Mouse (Mus musculus): Measurements from ENCODE around the gene Rps6ka2. TPM values are rescaled to one million over a fixed set of nuclear protein-coding genes. Genes with fewer than 3 reads are reported as not detected.
"Not testable (repeated sequence)": the region's sequence is repeated elsewhere in the genome, so short reads cannot be mapped to it uniquely, and the experiment has no call there.

Rps6ka2 gene
- polyA plus RNA-seq, 1 experiment from 2014 or later, result 12.9 TPM

DNA sequence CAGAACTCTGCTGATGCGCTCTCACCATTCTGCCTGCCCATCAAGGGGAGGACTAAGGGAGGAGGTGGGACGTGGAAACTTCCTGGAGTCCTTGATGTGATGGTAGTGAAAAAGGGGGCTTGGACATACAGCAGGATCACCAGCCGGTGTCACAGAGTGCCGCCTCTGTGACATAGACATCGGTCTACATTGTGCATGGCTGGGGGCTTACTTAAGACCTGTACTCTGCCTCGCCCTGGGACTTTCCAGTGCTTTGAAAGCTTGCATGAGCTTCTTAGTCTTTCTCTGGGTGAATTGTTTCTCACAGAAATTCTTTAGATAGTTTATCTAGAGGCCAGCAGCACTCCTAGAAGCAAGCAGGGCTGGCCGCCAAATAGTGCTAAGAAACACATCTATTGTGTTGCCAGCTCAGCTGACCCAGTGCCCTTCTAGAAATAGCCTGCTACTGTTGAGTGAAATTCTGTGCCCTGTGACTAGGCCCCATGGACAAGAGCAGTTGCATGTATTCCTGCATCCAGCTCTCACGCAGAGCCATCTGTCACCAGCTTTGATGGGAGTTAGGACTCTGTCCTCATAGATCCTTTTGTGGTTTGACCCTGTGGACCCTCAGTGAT is 114.5 kb downstream of the Rps6ka2 start:
- WGBS, result 59% methylated on average over 8 of the region's 8 CpGs
- ATAC-seq (ENCODE audit: borderline replicate concordance, extremely low read depth, low FRiP score, low TSS enrichment), result peak; percentile 56; the same call in 1 of the 2 replicates
- Histone ChIP-seq H3K4me2 (no peak overlapping the region), H3K27ac (peak overlapping the region; percentile 43), H3K4me1 (peaks cover 22% of the 10 kb centered on the region), H3K9me3 (no peaks in the 10 kb centered on the region), H3K27me3 (no peaks in the 10 kb centered on the region), H3K4me3 (no peak overlapping the region), H3K36me3 (no peaks in the 10 kb centered on the region), H3K9ac (no peak overlapping the region)

DNA sequence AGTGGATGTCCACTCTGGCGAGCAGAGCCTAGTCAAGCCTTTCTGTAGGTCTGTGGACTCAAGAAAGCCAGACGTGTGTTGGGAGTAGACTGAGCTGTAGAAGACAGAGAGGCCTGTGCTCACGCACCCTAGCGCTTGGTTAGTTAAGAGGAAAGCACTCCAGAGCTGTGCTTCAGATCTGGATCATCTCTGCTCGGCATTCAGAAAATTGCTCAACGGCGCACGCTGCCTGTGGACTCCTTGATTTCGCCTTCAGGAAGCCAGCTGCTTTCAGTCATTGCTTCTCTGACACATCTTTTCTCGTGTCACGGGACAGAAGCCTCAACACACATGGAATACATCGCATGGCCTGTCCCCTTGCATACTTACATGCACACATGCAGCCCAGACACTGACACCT is 115.4 kb downstream of the Rps6ka2 start:
- no peak overlapping the region for H3K4me2 ChIP-seq
- H3K36me3 ChIP-seq, result no peaks in the 10 kb centered on the region
- H3K4me3 ChIP-seq, result no peak overlapping the region
- H3K9ac ChIP-seq, result no peak overlapping the region
- H3K9me3 ChIP-seq, result no peaks in the 10 kb centered on the region
- H3K27me3 ChIP-seq, result no peaks in the 10 kb centered on the region
- H3K4me1 ChIP-seq, result peaks cover 22% of the 10 kb centered on the region
- ATAC-seq (ENCODE audit: borderline replicate concordance, extremely low read depth, low FRiP score, low TSS enrichment), result peak; percentile 54; the same call in 1 of the 2 replicates
- peak overlapping the region; percentile 43 for H3K27ac ChIP-seq
- 58% methylated on average over 12 of the region's 12 CpGs for WGBS

DNA sequence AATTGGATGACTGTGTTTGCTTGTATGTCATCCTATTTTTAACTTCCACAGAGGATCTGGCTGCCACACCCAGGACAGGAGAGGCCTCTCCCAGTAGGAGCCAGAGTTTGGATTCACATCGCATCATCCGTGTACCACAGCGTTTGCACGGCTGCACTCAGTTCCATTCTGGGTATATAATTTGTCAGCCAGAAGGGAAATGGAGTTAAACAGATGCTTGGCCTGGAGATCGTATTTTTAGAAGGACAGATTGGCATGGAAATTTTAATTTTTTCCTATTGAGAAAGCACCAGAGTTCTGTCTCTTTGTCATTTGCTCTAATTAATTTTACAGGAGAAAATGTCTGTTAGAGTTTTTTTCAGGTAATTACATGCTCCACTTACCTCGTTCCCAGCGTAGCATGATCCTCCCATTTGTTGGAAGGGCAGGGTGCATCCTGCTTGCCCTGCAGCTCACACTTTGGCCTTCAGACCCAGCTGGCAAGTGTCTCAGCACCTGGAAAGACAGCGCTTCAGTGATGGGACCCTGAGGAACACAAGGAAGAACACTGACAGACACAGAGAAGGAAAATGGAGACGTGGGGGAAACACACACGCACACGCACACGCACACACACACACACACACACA is 116.6 kb downstream of the Rps6ka2 start:
- Histone ChIP-seq H3K4me2 (no peak overlapping the region), H3K27ac (no peak overlapping the region), H3K9ac (no peak overlapping the region), H3K9me3 (no peaks in the 10 kb centered on the region), H3K27me3 (no peaks in the 10 kb centered on the region), H3K36me3 (no peaks in the 10 kb centered on the region), H3K4me3 (no peak overlapping the region), H3K4me1 (peaks cover 22% of the 10 kb centered on the region)
- no peak for ATAC-seq (ENCODE audit: borderline replicate concordance, extremely low read depth, low FRiP score, low TSS enrichment)
- WGBS, result 76% methylated on average over 12 of the region's 12 CpGs

DNA sequence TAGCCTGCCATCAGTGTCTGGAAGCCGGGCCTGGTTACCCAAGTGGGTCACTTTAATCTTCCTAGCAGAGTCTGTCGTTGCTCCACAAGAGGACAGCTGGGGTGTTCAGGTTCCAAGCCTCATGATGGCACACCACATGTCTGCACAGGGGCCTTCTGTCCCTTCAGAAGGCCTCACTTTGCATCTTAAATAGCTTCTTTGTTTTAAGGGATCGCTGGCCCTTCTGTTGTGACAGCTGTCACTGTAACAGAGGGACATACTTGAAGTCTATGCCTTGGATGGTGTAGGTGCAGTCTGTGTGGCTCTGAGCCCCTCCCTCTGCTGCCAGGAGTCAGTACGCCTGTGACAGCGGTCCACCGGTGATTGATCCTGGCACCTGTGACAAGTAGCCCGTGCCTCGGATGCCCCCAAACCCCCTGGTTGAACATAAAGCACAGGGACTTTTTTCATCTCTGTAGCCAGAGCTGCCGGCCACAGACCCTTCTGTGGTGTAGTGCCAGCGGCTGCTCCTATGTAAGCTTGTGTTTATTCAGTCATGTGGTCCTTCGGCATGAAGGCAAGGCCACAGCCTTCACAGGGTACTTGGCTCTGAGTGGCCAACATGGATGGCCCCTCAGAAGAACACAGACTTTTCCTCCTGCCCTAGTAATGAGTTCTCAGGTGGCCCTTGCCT is 122.2 kb downstream of the Rps6ka2 start:
- Histone ChIP-seq H3K4me2 (no peak overlapping the region), H3K27ac (no peak overlapping the region), H3K4me3 (no peak overlapping the region), H3K36me3 (no peaks in the 10 kb centered on the region), H3K9ac (no peak overlapping the region), H3K27me3 (no peaks in the 10 kb centered on the region), H3K4me1 (no peaks in the 10 kb centered on the region), H3K9me3 (no peaks in the 10 kb centered on the region)
- ATAC-seq (ENCODE audit: borderline replicate concordance, extremely low read depth, low FRiP score, low TSS enrichment), result no peak
- WGBS, result 80% methylated on average over 11 of the region's 11 CpGs

DNA sequence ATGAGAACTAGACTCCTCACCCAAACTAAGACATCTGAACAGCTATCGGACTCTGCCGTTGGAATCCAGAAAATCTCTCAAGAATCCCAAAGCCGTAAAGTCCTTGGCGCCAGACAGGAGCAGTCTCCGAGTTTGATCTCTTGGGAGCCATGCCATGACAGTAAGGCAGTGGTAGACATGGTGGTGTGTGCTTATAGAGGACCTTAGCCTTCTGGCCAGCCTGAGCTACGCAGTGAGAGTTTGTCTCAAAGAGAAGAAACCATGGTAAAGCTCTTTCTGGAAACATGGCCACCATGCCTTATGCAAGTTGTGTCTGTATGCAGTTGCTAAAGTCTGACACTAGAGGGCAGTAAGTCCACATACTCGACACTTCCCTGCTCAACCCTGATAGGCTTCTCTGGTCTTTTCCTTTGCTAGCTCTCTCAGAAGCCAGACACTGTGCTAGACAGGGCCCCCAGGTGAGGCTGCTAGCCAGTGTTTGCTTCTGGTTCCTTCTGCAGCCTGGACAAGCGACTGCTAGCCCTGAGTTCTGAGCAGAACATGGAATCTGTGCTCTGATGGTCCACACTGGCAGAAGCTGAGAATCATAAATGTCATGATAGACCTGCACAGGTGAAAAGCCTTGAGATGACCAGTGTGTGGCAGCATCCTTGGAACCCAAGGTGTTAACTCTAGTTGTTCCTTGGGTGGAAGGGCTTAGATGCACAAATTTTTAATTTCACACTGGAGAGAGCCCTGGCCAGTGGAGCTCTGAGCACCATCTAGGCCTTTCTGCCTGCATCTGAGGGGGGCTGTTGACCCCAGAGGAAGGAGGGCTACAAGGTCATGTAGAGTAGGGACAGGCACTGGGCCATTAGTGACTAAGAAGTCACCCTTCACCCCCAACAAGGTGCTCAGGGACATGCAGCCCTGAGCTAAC is 136.6 kb downstream of the Rps6ka2 start:
- not testable (repeated sequence) for H3K4me3 ChIP-seq, H3K4me2 ChIP-seq, H3K9me3 ChIP-seq, H3K27ac ChIP-seq, H3K4me1 ChIP-seq, H3K36me3 ChIP-seq, H3K9ac ChIP-seq, H3K27me3 ChIP-seq
- WGBS, result 49% methylated on average over 8 of the region's 8 CpGs
- peak; percentile 67 for ATAC-seq (ENCODE audit: borderline replicate concordance, extremely low read depth, low FRiP score, low TSS enrichment)

DNA sequence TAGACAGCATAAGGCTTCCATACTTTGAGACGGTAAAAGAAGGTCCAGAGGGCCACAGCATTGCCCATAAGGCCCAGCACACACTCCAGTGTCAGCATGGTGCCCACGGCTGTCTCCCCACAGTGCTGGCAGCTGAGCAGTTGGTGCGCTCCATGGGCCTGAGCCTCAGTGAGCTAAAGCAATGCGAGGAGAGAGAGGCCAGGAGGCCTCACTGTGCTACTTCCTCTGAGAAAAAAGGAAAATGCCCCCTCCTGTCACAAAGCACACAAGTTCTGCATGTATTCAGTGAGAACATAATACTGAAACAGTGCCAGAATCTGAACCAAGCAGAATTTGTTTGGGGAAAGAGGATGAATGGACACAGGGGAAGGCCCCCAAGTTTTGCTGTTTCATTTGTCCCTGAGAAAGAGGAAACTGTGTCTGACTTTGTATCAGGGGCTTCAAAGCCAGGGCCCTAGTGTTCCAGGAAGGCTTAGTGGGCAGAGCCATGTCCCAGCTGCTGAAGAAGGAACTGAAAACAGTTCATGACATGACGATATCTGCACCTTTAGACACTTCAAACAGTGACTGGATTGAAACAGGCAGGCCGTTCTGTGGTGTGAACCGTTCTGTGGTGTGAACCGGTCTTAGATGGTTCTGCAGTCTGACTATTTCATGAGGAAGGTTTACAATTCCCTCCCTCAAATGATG is 145.9 kb downstream of the Rps6ka2 start:
- not testable (repeated sequence) for ATAC-seq (ENCODE audit: borderline replicate concordance, extremely low read depth, low FRiP score, low TSS enrichment); H3K36me3 ChIP-seq

DNA sequence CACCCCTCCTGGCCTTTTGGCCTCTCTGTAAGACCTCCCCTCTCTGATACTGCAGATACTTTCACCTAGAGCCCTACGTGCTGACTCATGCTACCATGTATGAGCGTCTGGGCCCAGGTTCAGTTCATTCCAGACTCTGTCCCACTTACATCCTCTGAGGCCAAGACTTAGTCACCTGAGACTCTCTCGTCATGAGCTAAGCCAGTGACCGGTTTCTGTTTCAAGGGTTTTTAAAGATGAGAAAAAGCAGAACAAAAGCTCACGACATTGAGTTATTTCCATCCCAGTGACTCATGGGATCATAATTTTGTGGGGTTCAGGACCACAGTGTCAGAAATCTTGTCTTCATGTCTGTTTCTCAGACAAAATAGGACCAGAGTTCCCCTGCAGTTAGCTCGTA is 149.9 kb downstream of the Rps6ka2 start:
- not testable (repeated sequence) for H3K4me3 ChIP-seq; H3K9ac ChIP-seq; H3K4me2 ChIP-seq; ATAC-seq (ENCODE audit: borderline replicate concordance, extremely low read depth, low FRiP score, low TSS enrichment); H3K36me3 ChIP-seq; H3K27ac ChIP-seq; H3K4me1 ChIP-seq; H3K9me3 ChIP-seq; H3K27me3 ChIP-seq
- 84% methylated on average over 6 of the region's 6 CpGs for whole genome bisulfite sequencing

More for the DNA sequence above, 145.9 kb downstream of the Rps6ka2 start:
- H3K9me3 ChIP-seq, H3K27ac ChIP-seq, H3K4me2 ChIP-seq, H3K4me3 ChIP-seq, H3K27me3 ChIP-seq, H3K9ac ChIP-seq, H3K4me1 ChIP-seq: not testable (repeated sequence)
- 62% methylated on average over 7 of the region's 8 CpGs for WGBS

DNA sequence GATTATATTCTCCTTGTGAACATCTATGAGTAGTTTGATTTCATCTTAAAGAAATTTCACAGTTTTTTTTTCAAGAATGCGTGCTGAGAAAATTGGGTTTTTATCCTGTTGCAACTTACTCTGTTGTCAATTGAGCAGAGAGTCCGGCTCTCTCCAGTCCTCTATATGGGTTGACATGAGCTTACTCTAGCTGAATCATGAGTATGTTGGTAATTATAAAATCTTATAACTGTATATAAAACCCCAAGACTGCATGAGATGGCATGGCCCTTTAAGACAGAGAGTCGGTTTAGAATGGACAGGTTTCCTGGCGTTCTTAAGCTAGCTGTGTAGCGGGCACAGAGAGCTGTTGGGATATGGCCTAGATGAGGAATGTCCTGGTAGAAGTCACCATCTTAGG is 154.4 kb downstream of the Rps6ka2 start, which contains the start of gene Tcp10a:
TSS of gene Tcp10a (plus strand) at position 301 of the 400 bp plus-strand sequence.
- H3K36me3 ChIP-seq; H3K4me3 ChIP-seq; H3K27me3 ChIP-seq; ATAC-seq (ENCODE audit: borderline replicate concordance, extremely low read depth, low FRiP score, low TSS enrichment); H3K4me2 ChIP-seq; H3K4me1 ChIP-seq; H3K9ac ChIP-seq; H3K9me3 ChIP-seq; H3K27ac ChIP-seq: not testable (repeated sequence)
- WGBS, result 83% methylated on average over 5 of the region's 5 CpGs

DNA sequence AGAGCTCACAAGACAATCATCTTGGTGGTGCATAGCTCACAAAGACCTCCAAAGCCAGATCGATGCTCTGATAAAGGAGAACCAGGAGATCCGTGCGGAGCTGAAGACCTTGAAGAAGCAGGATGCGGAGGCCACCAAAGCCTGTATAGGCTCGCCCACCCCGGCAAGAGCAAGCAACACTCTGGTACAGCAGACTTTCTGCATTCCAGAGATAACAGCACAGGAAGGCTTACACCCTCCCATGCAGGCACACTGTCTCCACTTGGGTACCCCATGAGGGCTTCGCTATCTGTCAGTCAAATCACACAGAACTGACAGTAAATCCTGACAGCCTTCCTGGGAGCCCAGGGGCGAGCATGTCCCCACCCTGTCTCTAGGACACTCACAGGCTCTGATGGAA is 156.5 kb downstream of the Rps6ka2 start:
- not testable (repeated sequence) for H3K9me3 ChIP-seq; H3K4me2 ChIP-seq; H3K36me3 ChIP-seq; H3K27ac ChIP-seq; ATAC-seq (ENCODE audit: borderline replicate concordance, extremely low read depth, low FRiP score, low TSS enrichment); H3K27me3 ChIP-seq; H3K4me3 ChIP-seq; H3K9ac ChIP-seq; H3K4me1 ChIP-seq
- WGBS, result 35% methylated on average over 3 of the region's 8 CpGs

DNA sequence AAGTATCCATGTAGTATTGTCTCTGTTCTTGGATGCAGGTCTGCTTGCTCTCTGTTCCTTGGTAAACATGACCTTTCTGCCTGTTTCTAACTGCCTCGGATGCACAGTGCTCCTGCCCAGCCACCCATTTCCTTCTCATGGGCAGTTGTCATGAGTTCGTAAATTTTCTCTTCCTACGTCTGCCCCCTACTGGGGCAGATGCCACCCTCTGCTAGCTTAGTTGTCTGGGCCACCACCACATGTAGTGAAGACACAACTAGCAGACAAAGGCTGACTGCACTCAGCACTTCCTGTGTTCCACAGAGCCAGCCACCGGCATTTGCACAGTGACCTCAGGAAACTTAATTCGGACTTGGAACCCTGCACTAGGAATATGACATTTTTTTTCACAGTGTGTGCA is 162.8 kb downstream of the Rps6ka2 start:
- H3K36me3 ChIP-seq; ATAC-seq (ENCODE audit: borderline replicate concordance, extremely low read depth, low FRiP score, low TSS enrichment); H3K9ac ChIP-seq; H3K4me2 ChIP-seq; H3K27ac ChIP-seq; H3K4me1 ChIP-seq; H3K4me3 ChIP-seq; H3K9me3 ChIP-seq; H3K27me3 ChIP-seq: not testable (repeated sequence)
- WGBS, result 61% methylated on average over 3 of the region's 5 CpGs

DNA sequence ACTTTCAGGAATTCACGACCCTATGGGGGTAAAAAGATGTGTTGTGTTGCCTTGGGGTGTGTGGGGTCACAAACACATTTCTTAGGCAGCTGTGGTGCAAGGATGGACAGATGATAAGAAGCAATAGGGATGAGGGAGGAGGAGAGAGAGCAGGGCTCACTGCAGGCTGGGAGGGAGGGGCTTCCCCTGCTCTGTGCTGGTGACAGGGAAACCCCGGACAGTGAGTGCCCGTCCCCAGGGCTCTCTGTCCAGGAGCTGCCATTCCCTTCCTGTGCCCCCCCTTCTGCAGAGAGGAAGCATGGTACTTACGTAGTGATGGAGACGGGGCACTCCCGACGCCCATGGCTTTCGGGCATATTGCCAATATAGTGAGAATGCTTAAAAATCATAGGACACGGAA is 167.5 kb downstream of the Rps6ka2 start:
- not testable (repeated sequence) for H3K4me2 ChIP-seq, H3K27me3 ChIP-seq, H3K27ac ChIP-seq, H3K9ac ChIP-seq, H3K36me3 ChIP-seq, H3K9me3 ChIP-seq, H3K4me3 ChIP-seq, H3K4me1 ChIP-seq
- 32% methylated on average over 9 of the region's 9 CpGs for WGBS
- ATAC-seq (ENCODE audit: borderline replicate concordance, extremely low read depth, low FRiP score, low TSS enrichment), result peak; percentile 64; the same call in 1 of the 2 replicates

Measured in lung, embryonic 15.5 days (tissue).